Mouse (Mus musculus): ENCODE measurements around the gene Gadd45gip1. TPM values are rescaled to one million over a fixed set of nuclear protein-coding genes. Genes with fewer than 3 reads are reported as not detected.

Gadd45gip1 gene
- polyA plus RNA-seq, 1 experiment from 2014 or later: 40.6 TPM

DNA sequence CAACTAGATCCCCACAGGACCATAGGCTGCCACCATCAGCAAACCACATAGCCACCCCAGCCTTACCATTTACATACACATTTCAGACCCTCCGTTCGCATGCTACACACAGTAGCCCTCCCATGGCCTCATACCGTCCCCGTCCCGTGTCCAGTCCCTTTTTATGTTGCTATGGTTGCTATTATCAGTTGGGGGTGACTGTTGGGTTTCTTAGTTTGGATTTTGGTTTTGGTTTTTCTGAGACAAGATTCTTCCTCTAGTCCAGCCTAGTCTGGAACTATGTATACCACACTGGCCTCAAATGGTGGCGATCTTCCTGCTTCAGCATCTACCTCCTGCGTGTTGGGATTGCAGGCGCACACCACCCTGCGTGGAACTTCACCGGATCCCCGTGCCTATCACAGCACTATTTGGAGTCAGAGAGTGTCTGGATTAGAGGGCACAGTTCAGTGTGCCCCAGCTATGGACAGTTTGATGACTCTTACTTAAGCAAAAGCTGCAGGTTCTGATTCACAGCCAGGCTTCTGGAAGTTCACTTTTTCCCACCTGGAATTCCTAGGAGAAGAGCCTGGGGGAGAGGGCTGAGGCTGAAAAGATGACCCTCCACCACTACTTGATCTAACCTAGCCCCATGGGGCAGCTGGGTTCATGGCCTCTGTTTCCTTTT is 44.4 kb upstream of the Gadd45gip1 start:
- peak overlapping the region; percentile 39 for H3K4me2 ChIP-seq (ENCODE audit: low read length)
- WGBS: 14% methylated on average over 11 of the region's 11 CpGs
- no peaks in the 10 kb centered on the region for H3K36me3 ChIP-seq (ENCODE audit: control insufficient read depth, insufficient read depth, low read length)
- no peak for ATAC-seq
- peak overlapping the region; percentile 13 for H3K9ac ChIP-seq (ENCODE audit: low read depth, low read length)
- H3K27ac ChIP-seq (ENCODE audit: low read depth, low read length): peak overlapping the region; percentile 39
- H3K4me3 ChIP-seq (ENCODE audit: low read length): no peak overlapping the region
- no peaks in the 10 kb centered on the region for H3K9me3 ChIP-seq (ENCODE audit: control insufficient read depth, low read length)
- peaks cover 35% of the 10 kb centered on the region for H3K27me3 ChIP-seq (replicated peaks; ENCODE audit: control insufficient read depth, insufficient read depth, low read length)
- peaks cover 64% of the 10 kb centered on the region for H3K4me1 ChIP-seq (ENCODE audit: control insufficient read depth, insufficient read depth, low read depth, low read length)

DNA sequence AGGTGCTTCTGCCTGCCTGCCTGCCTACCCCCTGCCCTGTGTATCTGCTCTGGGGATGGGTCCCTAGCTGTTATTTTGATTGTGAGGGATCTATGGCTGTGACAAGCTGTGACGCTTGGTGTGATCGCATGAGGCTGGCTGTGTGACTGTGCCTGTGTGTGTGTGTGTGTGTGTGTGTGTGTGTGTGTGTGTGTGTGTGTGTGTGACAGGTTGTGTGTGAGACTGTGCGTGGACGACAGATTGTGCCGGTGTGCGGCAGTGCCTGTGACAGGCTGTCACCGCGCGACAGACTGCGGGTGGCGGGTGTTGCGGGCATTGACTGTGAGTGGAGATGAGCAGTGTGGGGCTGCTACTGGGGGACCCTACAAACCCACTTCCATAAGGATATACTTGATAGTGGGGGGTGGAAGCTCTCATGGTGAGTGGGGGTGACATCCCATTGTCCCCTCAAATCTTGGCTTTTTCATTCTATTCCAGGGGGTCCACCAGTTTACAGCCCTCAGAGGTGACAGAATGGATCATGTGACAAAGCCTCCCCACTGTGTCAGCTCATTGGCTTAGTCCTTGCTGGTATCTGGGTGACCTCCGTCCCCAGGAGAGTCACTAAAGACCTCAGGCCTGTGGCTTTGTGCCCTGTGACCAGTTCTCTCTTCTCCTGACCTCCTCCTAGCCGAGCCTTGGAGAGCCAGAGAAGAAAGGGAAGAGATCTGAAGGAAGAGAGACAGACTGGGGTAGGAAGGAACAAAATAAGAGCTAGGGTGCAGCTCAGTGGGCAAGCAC is 43.6 kb upstream of the Gadd45gip1 start:
- Histone ChIP-seq H3K27me3 (replicated peaks; ENCODE audit: control insufficient read depth, insufficient read depth, low read length) (peaks cover 32% of the 10 kb centered on the region), H3K9ac (ENCODE audit: low read depth, low read length) (no peak overlapping the region; the same call in 1 of the 2 replicates), H3K4me1 (ENCODE audit: control insufficient read depth, insufficient read depth, low read depth, low read length) (peaks cover 61% of the 10 kb centered on the region), H3K4me2 (ENCODE audit: low read length) (no peak overlapping the region), H3K27ac (ENCODE audit: low read depth, low read length) (no peak overlapping the region), H3K4me3 (ENCODE audit: low read length) (no peak overlapping the region), H3K36me3 (ENCODE audit: control insufficient read depth, insufficient read depth, low read length) (no peaks in the 10 kb centered on the region), H3K9me3 (ENCODE audit: control insufficient read depth, low read length) (no peaks in the 10 kb centered on the region)
- ATAC-seq: no peak
- 16% methylated on average over 14 of the region's 14 CpGs for WGBS

DNA sequence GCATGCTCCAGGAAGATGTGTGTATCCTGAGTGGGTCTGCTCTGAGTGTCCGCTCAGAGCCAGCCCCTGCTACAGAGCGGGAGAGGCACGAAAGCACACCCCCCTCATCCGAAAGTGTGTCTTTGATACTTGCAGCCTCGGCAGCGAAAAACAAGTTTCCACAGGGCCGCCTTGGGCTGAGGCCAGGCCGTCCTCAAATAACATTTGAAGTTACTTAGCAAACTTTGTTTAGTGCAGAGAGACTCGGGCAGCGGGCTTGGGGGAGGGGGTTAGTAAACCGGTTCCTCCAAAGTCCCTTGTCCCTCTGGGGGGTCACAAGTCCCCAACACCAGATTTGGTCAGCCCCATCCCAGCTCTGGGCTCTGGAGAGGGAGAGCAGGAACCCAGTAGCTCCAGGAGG is 42.4 kb upstream of the Gadd45gip1 start:
- Histone ChIP-seq H3K4me2 (ENCODE audit: low read length) (no peak overlapping the region), H3K9me3 (ENCODE audit: control insufficient read depth, low read length) (no peaks in the 10 kb centered on the region), H3K9ac (ENCODE audit: low read depth, low read length) (no peak overlapping the region), H3K27me3 (replicated peaks; ENCODE audit: control insufficient read depth, insufficient read depth, low read length) (peaks cover 32% of the 10 kb centered on the region), H3K4me3 (ENCODE audit: low read length) (no peak overlapping the region), H3K27ac (ENCODE audit: low read depth, low read length) (peak overlapping the region; percentile 55), H3K4me1 (ENCODE audit: control insufficient read depth, insufficient read depth, low read depth, low read length) (peaks cover 61% of the 10 kb centered on the region), H3K36me3 (ENCODE audit: control insufficient read depth, insufficient read depth, low read length) (no peaks in the 10 kb centered on the region)
- no peak for ATAC-seq
- 18% methylated on average over 11 of the region's 11 CpGs for WGBS

DNA sequence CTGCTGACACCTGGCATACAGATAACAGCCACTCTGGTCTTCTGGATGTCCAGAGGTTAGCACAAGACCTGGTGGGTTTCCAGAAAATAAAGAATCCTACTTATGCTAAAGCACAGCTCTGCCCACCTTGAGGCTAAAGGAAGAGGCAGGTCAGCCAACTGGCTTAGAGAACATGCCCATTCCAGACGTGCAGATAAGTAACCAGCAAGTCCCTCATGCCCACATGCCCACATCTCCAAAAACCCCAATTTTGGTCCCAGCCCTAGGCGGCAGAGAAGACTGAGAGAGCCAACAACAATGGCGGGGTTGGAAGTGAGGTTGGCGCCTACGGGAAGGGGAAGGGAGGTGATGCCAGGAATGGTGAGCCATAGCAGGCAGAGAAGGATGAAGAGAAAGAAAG is 42.0 kb upstream of the Gadd45gip1 start:
- Histone ChIP-seq H3K27me3 (replicated peaks; ENCODE audit: control insufficient read depth, insufficient read depth, low read length) (peaks cover 33% of the 10 kb centered on the region), H3K9ac (ENCODE audit: low read depth, low read length) (0 out of 2 replicates have a peak overlapping the region, but pooled peaks have one; percentile 14), H3K27ac (ENCODE audit: low read depth, low read length) (peak overlapping the region; percentile 55), H3K4me2 (ENCODE audit: low read length) (peak overlapping the region; percentile 0), H3K36me3 (ENCODE audit: control insufficient read depth, insufficient read depth, low read length) (no peaks in the 10 kb centered on the region), H3K9me3 (ENCODE audit: control insufficient read depth, low read length) (no peaks in the 10 kb centered on the region), H3K4me3 (ENCODE audit: low read length) (no peak overlapping the region), H3K4me1 (ENCODE audit: control insufficient read depth, insufficient read depth, low read depth, low read length) (peaks cover 58% of the 10 kb centered on the region)
- no peak for ATAC-seq
- 54% methylated on average over 5 of the region's 5 CpGs for WGBS

DNA sequence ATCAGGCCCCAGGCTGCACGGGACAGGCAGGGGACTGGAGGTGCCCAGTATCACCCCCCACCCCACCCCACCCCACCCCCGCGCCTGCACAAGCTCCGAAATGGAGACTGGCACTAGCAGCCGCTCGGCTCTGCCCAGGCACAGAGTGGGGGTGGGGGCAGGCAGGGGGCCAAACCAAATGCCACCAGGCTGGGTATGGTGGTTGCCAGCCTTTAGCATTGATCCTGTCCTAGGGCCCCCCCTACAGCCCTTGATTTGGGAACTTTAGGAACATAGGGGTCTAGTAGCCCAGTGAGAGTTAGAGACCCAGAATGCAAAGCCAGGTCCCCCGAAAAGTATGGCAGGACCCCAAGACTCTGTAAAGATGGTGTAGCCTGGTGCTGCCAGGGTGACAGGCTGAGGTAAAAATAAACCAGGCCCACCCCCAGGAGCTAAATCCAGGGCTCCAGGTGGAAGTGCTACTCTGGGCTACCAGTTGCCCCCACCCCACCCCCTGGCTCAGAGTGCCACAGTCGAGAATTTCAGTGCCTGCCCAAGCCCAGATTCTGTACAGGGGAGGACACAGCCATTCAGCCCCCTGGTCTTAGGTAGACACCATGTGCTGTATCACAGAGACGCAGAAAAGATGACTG is 41.4 kb upstream of the Gadd45gip1 start:
- H3K9ac ChIP-seq (ENCODE audit: low read depth, low read length): peak overlapping the region; percentile 14; the same call in 1 of the 2 replicates
- 70% methylated on average over 9 of the region's 9 CpGs for WGBS
- H3K9me3 ChIP-seq (ENCODE audit: control insufficient read depth, low read length): no peaks in the 10 kb centered on the region
- H3K36me3 ChIP-seq (ENCODE audit: control insufficient read depth, insufficient read depth, low read length): no peaks in the 10 kb centered on the region
- peak overlapping the region; percentile 55 for H3K27ac ChIP-seq (ENCODE audit: low read depth, low read length)
- peak; percentile 14 for ATAC-seq
- H3K4me1 ChIP-seq (ENCODE audit: control insufficient read depth, insufficient read depth, low read depth, low read length): peaks cover 56% of the 10 kb centered on the region
- peak overlapping the region; percentile 12 for H3K4me2 ChIP-seq (ENCODE audit: low read length)
- peaks cover 38% of the 10 kb centered on the region for H3K27me3 ChIP-seq (replicated peaks; ENCODE audit: control insufficient read depth, insufficient read depth, low read length)
- H3K4me3 ChIP-seq (ENCODE audit: low read length): no peak overlapping the region

DNA sequence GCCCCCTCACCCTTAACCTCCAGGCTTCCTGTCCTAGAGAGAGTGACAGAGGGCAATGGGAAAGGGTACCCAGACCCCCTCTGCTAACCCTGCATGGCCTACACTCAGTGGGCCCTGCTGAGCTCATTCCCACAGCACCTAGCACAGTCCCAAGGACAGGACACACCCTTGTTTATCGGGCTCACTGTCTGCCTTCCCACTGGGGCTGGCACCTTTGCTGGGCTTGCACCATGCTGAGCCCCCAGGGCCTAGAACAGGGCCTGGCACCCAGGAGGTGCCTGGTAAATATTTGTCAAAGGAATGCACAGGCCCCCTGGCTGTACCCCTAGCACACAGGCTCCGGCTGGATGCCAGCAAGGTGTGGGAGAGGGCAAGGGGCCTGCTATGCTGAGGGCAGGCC is 40.8 kb upstream of the Gadd45gip1 start:
- WGBS: 49% methylated on average over 2 of the region's 2 CpGs

DNA sequence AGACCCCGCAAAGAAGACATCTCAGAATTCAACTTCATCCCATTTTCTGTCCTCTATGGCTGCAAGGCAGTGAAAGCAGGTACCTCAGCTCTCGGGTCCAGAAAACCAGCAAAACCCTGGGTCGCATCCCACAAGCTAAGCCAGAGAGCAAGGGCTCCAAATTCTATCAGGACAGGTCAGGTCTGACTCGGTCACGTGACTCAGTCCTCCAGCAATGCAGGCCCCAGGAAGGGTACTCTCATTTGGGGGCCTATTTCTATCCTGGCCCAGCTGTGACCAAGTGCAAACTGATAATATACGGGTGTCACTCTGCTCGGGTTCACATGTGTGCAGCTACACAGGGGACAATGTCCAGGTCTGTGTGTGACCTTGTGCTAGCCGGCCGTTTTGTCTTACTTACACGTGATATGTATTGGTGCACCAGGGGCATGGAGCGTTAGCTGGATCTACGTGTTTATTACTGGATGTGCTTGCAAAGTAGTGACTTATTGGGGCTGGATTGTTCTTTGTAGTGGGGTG is 38.8 kb upstream of the Gadd45gip1 start:
- H3K9ac ChIP-seq (ENCODE audit: low read depth, low read length): no peak overlapping the region
- H3K27me3 ChIP-seq (replicated peaks; ENCODE audit: control insufficient read depth, insufficient read depth, low read length): peaks cover 35% of the 10 kb centered on the region
- no peak overlapping the region for H3K4me2 ChIP-seq (ENCODE audit: low read length)
- WGBS: 79% methylated on average over 12 of the region's 12 CpGs
- H3K36me3 ChIP-seq (ENCODE audit: control insufficient read depth, insufficient read depth, low read length): no peaks in the 10 kb centered on the region
- no peak overlapping the region for H3K4me3 ChIP-seq (ENCODE audit: low read length)
- H3K9me3 ChIP-seq (ENCODE audit: control insufficient read depth, low read length): no peaks in the 10 kb centered on the region
- no peak for ATAC-seq
- peaks cover 40% of the 10 kb centered on the region for H3K4me1 ChIP-seq (ENCODE audit: control insufficient read depth, insufficient read depth, low read depth, low read length)
- peak overlapping the region; percentile 45 for H3K27ac ChIP-seq (ENCODE audit: low read depth, low read length)

More for the DNA sequence above, 40.8 kb upstream of the Gadd45gip1 start:
- Histone ChIP-seq H3K4me1 (ENCODE audit: control insufficient read depth, insufficient read depth, low read depth, low read length) (peaks cover 55% of the 10 kb centered on the region), H3K27ac (ENCODE audit: low read depth, low read length) (peak overlapping the region; percentile 55; the same call in 1 of the 2 replicates), H3K4me3 (ENCODE audit: low read length) (no peak overlapping the region), H3K4me2 (ENCODE audit: low read length) (no peak overlapping the region), H3K36me3 (ENCODE audit: control insufficient read depth, insufficient read depth, low read length) (no peaks in the 10 kb centered on the region), H3K9me3 (ENCODE audit: control insufficient read depth, low read length) (no peaks in the 10 kb centered on the region), H3K9ac (ENCODE audit: low read depth, low read length) (peak overlapping the region; percentile 4; the same call in 1 of the 2 replicates), H3K27me3 (replicated peaks; ENCODE audit: control insufficient read depth, insufficient read depth, low read length) (peaks cover 38% of the 10 kb centered on the region)
- ATAC-seq: no peak

DNA sequence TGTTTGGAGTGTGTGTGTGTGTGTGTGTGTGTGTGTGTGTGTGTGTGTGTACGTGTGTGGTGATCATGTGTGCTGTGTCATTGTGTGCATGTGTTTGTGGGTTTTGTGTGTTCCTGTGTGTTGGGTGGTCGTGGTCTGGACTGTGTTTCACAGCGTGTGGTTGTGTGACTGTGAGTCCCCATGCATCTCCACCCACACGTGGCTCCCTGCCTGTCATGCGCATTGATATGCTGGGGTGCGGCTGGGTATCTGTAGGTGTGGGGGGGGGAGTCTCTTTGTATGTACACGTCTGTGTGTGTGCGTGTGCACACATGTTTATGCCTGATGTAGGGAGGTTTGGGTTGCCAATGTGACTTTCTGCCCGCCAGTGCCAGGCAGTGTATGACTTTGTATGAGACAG is 38.2 kb upstream of the Gadd45gip1 start:
- WGBS: 80% methylated on average over 9 of the region's 9 CpGs
- Histone ChIP-seq H3K36me3 (ENCODE audit: control insufficient read depth, insufficient read depth, low read length) (no peaks in the 10 kb centered on the region), H3K27me3 (replicated peaks; ENCODE audit: control insufficient read depth, insufficient read depth, low read length) (peaks cover 37% of the 10 kb centered on the region), H3K9ac (ENCODE audit: low read depth, low read length) (no peak overlapping the region), H3K4me1 (ENCODE audit: control insufficient read depth, insufficient read depth, low read depth, low read length) (peaks cover 34% of the 10 kb centered on the region), H3K4me2 (ENCODE audit: low read length) (no peak overlapping the region), H3K4me3 (ENCODE audit: low read length) (no peak overlapping the region), H3K27ac (ENCODE audit: low read depth, low read length) (peak overlapping the region; percentile 75), H3K9me3 (ENCODE audit: control insufficient read depth, low read length) (no peaks in the 10 kb centered on the region)
- no peak for ATAC-seq
